Mouse (Mus musculus) CH12.LX (cell line): Measurements from ENCODE around the gene Slc2a4. TPM values are rescaled to one million over a fixed set of nuclear protein-coding genes. Genes with fewer than 3 reads are reported as not detected.

Experiments
- DNase-seq: peaks from one replicate; pipeline ENCODE4 v3.0.0-alpha.2; 2013; ENCODE audit errors: extremely low read depth
- H3K27ac ChIP-seq: 2 replicates; pipeline ENCODE4 v1.5.1; 2012; ENCODE audit warnings: low read depth, mild to moderate bottlenecking, control low read depth, moderate library complexity; ENCODE audit not compliant: insufficient read depth
- H3K27me3 ChIP-seq: replicated peaks from 2 replicates; pipeline ENCODE3; 2012; ENCODE audit warnings: inconsistent platforms
- H3K36me3 ChIP-seq, 2 experiments: replicated peaks in 1 of 2; 2 replicates each; pipeline versions ENCODE3 to v1.6.1; 2012; ENCODE audit warnings: inconsistent platforms in 1 of 2, low read length in 1 of 2, mild to moderate bottlenecking in 1 of 2, mixed read lengths in 1 of 2, moderate library complexity in 1 of 2; ENCODE audit not compliant: control insufficient read depth in 1 of 2, insufficient read depth in 1 of 2
- H3K4me1 ChIP-seq, 2 experiments: 2 replicates each; pipeline ENCODE4 v1.6.1; 2012; ENCODE audit warnings: inconsistent platforms in 1 of 2, moderate library complexity in 1 of 2; ENCODE audit not compliant: insufficient read depth in 2 of 2, control insufficient read depth in 1 of 2
- H3K4me2 ChIP-seq: 2 replicates; pipeline ENCODE4 v1.6.1; 2012; ENCODE audit warnings: low read depth, mild to moderate bottlenecking, control low read depth; ENCODE audit not compliant: poor library complexity, insufficient read depth, severe bottlenecking
- H3K4me3 ChIP-seq, 3 experiments: fragments of 150-350 bp in 1 of 3; sonication (generic) in 1 of 3; replicated peaks in 1 of 3; 2 replicates each; pipeline versions ENCODE3 to v1.5.1; 2011 to 2012; ENCODE audit warnings: low read depth in 2 of 3, low read length in 2 of 3, mild to moderate bottlenecking in 2 of 3, moderate library complexity in 2 of 3, control low read depth in 1 of 3, improper control_type of control experiment in 1 of 3, inconsistent platforms in 1 of 3, mixed read lengths in 1 of 3; ENCODE audit not compliant: poor library complexity in 1 of 3
- H3K79me2 ChIP-seq: replicated peaks from 2 replicates; pipeline ENCODE4 v1.6.1; 2012; ENCODE audit warnings: mild to moderate bottlenecking, moderate library complexity; ENCODE audit not compliant: control insufficient read depth, poor library complexity, insufficient read depth, severe bottlenecking; ENCODE audit errors: extremely low read depth
- H3K9ac ChIP-seq: 2 replicates; pipeline ENCODE4 v1.6.1; 2012; ENCODE audit warnings: low read depth, mild to moderate bottlenecking, control low read depth, moderate library complexity; ENCODE audit not compliant: insufficient read depth
- H3K9me3 ChIP-seq: replicated peaks from 2 replicates; pipeline ENCODE3; 2012; ENCODE audit warnings: low read length, inconsistent platforms, mixed read lengths
- BHLHE40 ChIP-seq: IDR thresholded peaks from 2 replicates; pipeline ENCODE4 v1.6.1; 2011; ENCODE audit warnings: mild to moderate bottlenecking, low read depth, low read length, improper control_type of control experiment
- CHD1 ChIP-seq: IDR thresholded peaks from 2 replicates; pipeline ENCODE4 v1.6.1; 2012; ENCODE audit warnings: low read depth, low read length, improper control_type of control experiment, inconsistent platforms
- CHD2 ChIP-seq: IDR thresholded peaks from 2 replicates; pipeline ENCODE4 v1.6.1; 2011; ENCODE audit warnings: low read length, improper control_type of control experiment
- CTCF ChIP-seq, 2 experiments: IDR thresholded peaks in 1 of 2; conservative IDR thresholded peaks in 1 of 2; 2 replicates each; pipeline ENCODE4 v1.5.1; 2011 to 2012; ENCODE audit warnings: low read depth in 2 of 2, low read length in 2 of 2, improper control_type of control experiment in 1 of 2, inconsistent platforms in 1 of 2, mild to moderate bottlenecking in 1 of 2, moderate library complexity in 1 of 2
- E2F4 ChIP-seq: IDR thresholded peaks from 2 replicates; pipeline ENCODE4 v1.6.1; 2011; ENCODE audit warnings: low read depth, low read length, improper control_type of control experiment; ENCODE audit not compliant: insufficient replicate concordance
- ELF1 ChIP-seq: IDR thresholded peaks from 2 replicates; pipeline ENCODE4 v1.6.1; 2014; ENCODE audit warnings: low read depth, mild to moderate bottlenecking, inconsistent platforms, low read length, improper control_type of control experiment
- EP300 ChIP-seq: IDR thresholded peaks from 2 replicates; pipeline ENCODE4 v1.6.1; 2011; ENCODE audit warnings: low read length, improper control_type of control experiment
- ETS1 ChIP-seq: conservative IDR thresholded peaks from 2 replicates; pipeline ENCODE4 v1.6.1; 2012; ENCODE audit warnings: low read depth, mild to moderate bottlenecking, inconsistent platforms, low read length, improper control_type of control experiment, moderate library complexity
- GABPA ChIP-seq: IDR thresholded peaks from 2 replicates; pipeline ENCODE4 v1.6.1; 2012; ENCODE audit warnings: low read depth, low read length, improper control_type of control experiment, inconsistent platforms; ENCODE audit not compliant: insufficient replicate concordance
- HCFC1 ChIP-seq: IDR thresholded peaks from 2 replicates; pipeline ENCODE4 v1.6.1; 2012; ENCODE audit warnings: low read depth, mild to moderate bottlenecking, inconsistent platforms, low read length, improper control_type of control experiment
- IRF4 ChIP-seq: IDR thresholded peaks from 2 replicates; pipeline ENCODE4 v1.6.1; 2014; ENCODE audit warnings: low read depth, mild to moderate bottlenecking, inconsistent platforms, low read length, improper control_type of control experiment
- JUN ChIP-seq: IDR thresholded peaks from 2 replicates; pipeline ENCODE4 v1.6.1; 2011; ENCODE audit warnings: low read depth, mild to moderate bottlenecking, low read length, improper control_type of control experiment, moderate library complexity; ENCODE audit not compliant: insufficient read depth
- JUND ChIP-seq: conservative IDR thresholded peaks from 2 replicates; pipeline ENCODE4 v1.6.1; 2011; ENCODE audit warnings: low read depth, low read length, improper control_type of control experiment
- KAT2A ChIP-seq: IDR thresholded peaks from 2 replicates; pipeline ENCODE4 v1.6.1; 2012; ENCODE audit warnings: low read length, improper control_type of control experiment, inconsistent platforms; ENCODE audit not compliant: insufficient replicate concordance
- MAFK ChIP-seq: IDR thresholded peaks from 2 replicates; pipeline ENCODE4 v1.6.1; 2011; ENCODE audit warnings: low read length, improper control_type of control experiment; ENCODE audit not compliant: insufficient replicate concordance
- MAX ChIP-seq: IDR thresholded peaks from 2 replicates; pipeline ENCODE4 v1.6.1; 2011; ENCODE audit warnings: low read length, improper control_type of control experiment
- MAZ ChIP-seq: IDR thresholded peaks from 2 replicates; pipeline ENCODE4 v1.6.1; 2012; ENCODE audit warnings: low read depth, mild to moderate bottlenecking, inconsistent platforms, low read length, improper control_type of control experiment, moderate library complexity
- MEF2A ChIP-seq: IDR thresholded peaks from 2 replicates; pipeline ENCODE4 v1.6.1; 2014; ENCODE audit warnings: low read depth, mild to moderate bottlenecking, inconsistent platforms, low read length, improper control_type of control experiment, borderline replicate concordance
- MXI1 ChIP-seq: IDR thresholded peaks from 2 replicates; pipeline ENCODE4 v1.6.1; 2011; ENCODE audit warnings: mild to moderate bottlenecking, low read depth, low read length, improper control_type of control experiment
- MYC ChIP-seq: IDR thresholded peaks from 2 replicates; pipeline ENCODE4 v1.6.1; 2011; ENCODE audit warnings: low read depth, mild to moderate bottlenecking, improper control_type of control experiment, low read length
- NELFE ChIP-seq: IDR thresholded peaks from 2 replicates; pipeline ENCODE4 v1.6.1; 2011; ENCODE audit warnings: low read depth, low read length, improper control_type of control experiment
- NRF1 ChIP-seq: IDR thresholded peaks from 2 replicates; pipeline ENCODE4 v1.6.1; 2014; ENCODE audit warnings: low read depth, mild to moderate bottlenecking, inconsistent platforms, low read length, improper control_type of control experiment, moderate library complexity
- PAX5 ChIP-seq: IDR thresholded peaks from 2 replicates; pipeline ENCODE4 v1.6.1; 2012; ENCODE audit warnings: low read length, inconsistent platforms, mixed read lengths
- POLR2A ChIP-seq: IDR thresholded peaks from 2 replicates; pipeline ENCODE4 v1.6.1; 2011; ENCODE audit warnings: low read depth, mild to moderate bottlenecking, improper control_type of control experiment, low read length
- POLR2AphosphoS2 ChIP-seq: IDR thresholded peaks from 2 replicates; pipeline ENCODE4 v1.6.1; 2011; ENCODE audit warnings: low read depth, low read length, improper control_type of control experiment
- RAD21 ChIP-seq: IDR thresholded peaks from 2 replicates; pipeline ENCODE4 v1.6.1; 2011; ENCODE audit warnings: low read depth, mild to moderate bottlenecking, low read length, improper control_type of control experiment, moderate library complexity
- RCOR1 ChIP-seq: conservative IDR thresholded peaks from 2 replicates; pipeline ENCODE4 v1.6.1; 2012; ENCODE audit warnings: low read depth, mild to moderate bottlenecking, inconsistent platforms, low read length, improper control_type of control experiment
- SIN3A ChIP-seq: IDR thresholded peaks from 2 replicates; pipeline ENCODE4 v1.6.1; 2012; ENCODE audit warnings: low read length, improper control_type of control experiment, inconsistent platforms
- SMC3 ChIP-seq: IDR thresholded peaks from 2 replicates; pipeline ENCODE4 v1.6.1; 2011; ENCODE audit warnings: low read depth, low read length, improper control_type of control experiment
- TBP ChIP-seq: conservative IDR thresholded peaks from 2 replicates; pipeline ENCODE4 v1.6.1; 2011; ENCODE audit warnings: low read depth, low read length, improper control_type of control experiment
- TCF12 ChIP-seq: IDR thresholded peaks from 2 replicates; pipeline ENCODE4 v1.6.1; 2014; ENCODE audit warnings: low read depth, mild to moderate bottlenecking, inconsistent platforms, low read length, improper control_type of control experiment
- UBTF ChIP-seq: IDR thresholded peaks from 2 replicates; pipeline ENCODE4 v1.6.1; 2012; ENCODE audit warnings: low read depth, mild to moderate bottlenecking, inconsistent platforms, low read length, improper control_type of control experiment, moderate library complexity
- USF1 ChIP-seq: IDR thresholded peaks from 2 replicates; pipeline ENCODE4 v1.6.1; 2014; ENCODE audit warnings: low read depth, mild to moderate bottlenecking, inconsistent platforms, low read length, improper control_type of control experiment
- USF2 ChIP-seq: conservative IDR thresholded peaks from 2 replicates; pipeline ENCODE4 v1.6.1; 2011; ENCODE audit warnings: low read depth, low read length, improper control_type of control experiment
- ZC3H11A ChIP-seq: IDR thresholded peaks from 2 replicates; pipeline ENCODE4 v1.6.1; 2012; ENCODE audit warnings: low read depth, mild to moderate bottlenecking, inconsistent platforms, low read length, improper control_type of control experiment
- ZKSCAN1 ChIP-seq: IDR thresholded peaks from 2 replicates; pipeline ENCODE4 v1.6.1; 2012; ENCODE audit warnings: low read depth, inconsistent platforms, low read length, improper control_type of control experiment, borderline replicate concordance
- ZMIZ1 ChIP-seq: IDR thresholded peaks from 2 replicates; pipeline ENCODE4 v1.6.1; 2012; ENCODE audit warnings: low read depth, mild to moderate bottlenecking, inconsistent platforms, low read length, improper control_type of control experiment
- ZNF384 ChIP-seq: IDR thresholded peaks from 2 replicates; pipeline ENCODE4 v1.6.1; 2012; ENCODE audit warnings: low read depth, low read length, improper control_type of control experiment, inconsistent platforms
- dilution Hi-C: fragments of 300-500 bp; cut with MboI; formaldehyde crosslinking; loops from 2 replicates; pipeline ENCODE4 v1.14.3; 2020; ENCODE audit warnings: low sequenced_read_pairs; ENCODE audit not compliant: extremely low pct_unique_long_range_greater_than_20kb, extremely low pct_ligation_motif_present
- in situ Hi-C: fragments of 300-500 bp; cut with MboI; formaldehyde crosslinking; loops from 3 replicates; pipeline ENCODE4 v1.14.3; 2019; ENCODE audit warnings: low sequenced_read_pairs, low pct_ligation_motif_present, low pct_unique_long_range_greater_than_20kb, mixed read lengths
- polyA plus RNA-seq: library from polyadenylated mRNA; unstranded; fragments of >175 nt; gene quantifications from 2 replicates; pipeline ENCODE4 v1.2.1, GENCODE M21; 2012; ENCODE audit warnings: low read depth; ENCODE audit not compliant: insufficient read length
- total RNA-seq, 2 experiments: library from RNA; depleted of rRNA; stranded (reverse); fragments of 300-350 nt in 1 of 2; fragments of >200 nt in 1 of 2; gene quantifications; 2 replicates each; pipeline ENCODE4 v1.2.3; 2012 to 2014

The Slc2a4 gene
- total and polyA plus RNA-seq, 3 experiments: 2.3 to 3.8 (median 2.6) TPM

DNA sequence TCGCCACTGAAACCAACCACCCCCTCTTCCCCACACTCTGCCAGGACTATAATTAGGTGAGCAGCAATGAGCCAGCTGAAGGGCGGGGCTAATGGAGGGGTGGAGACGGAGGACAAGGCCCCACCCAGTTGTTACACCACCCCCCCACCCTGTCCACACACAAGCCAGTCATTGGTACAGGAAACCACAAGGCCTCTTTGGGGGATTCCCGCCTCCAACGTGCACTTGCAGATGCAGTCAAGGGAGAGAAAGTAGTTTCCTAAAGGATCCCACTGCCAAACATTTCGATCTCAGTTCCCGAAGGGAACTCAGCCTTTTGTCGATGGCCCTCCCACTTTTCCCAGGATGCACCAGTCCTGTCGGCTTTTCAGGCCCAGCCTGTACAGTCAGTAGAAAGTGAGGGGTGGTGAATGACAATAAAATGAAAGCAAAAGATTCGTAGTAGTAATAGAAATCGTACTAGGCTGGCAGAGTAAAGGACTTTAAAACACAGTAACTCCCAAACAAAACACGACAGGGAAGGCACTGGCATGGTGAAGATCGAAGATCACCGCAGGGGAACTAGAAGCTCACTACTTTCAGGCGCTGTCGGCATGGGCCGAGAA lies 28.2 kb downstream of the Slc2a4 start:
- peak overlapping the region; percentile 97 for H3K9ac ChIP-seq
- in situ Hi-C loops (loop anchor here (5.0 kb wide), 1 partner anchor 37 kb away; the partner anchor contains the start of gene Kctd11), dilution Hi-C loops (no loop called here)
- H3K4me3 ChIP-seq: peak overlapping the region; percentile 90 to 99 (median 95)
- peak overlapping the region; percentile 89 for H3K27ac ChIP-seq
- peaks cover 41 to 47% of the 10 kb centered on the region in 2 experiments for H3K36me3 ChIP-seq
- DNase-seq: peak; percentile 98
- TF ChIP-seq CHD2: peak; percentile 75
- TF ChIP-seq IRF4: peak; percentile 81; the same call in 1 of the 2 replicates
- no peak; the same call in 1 of the 2 replicates for TF ChIP-seq UBTF
- no peak for TF ChIP-seq JUND
- TF ChIP-seq MAX: peak; percentile 87
- 0 out of 2 replicates have a peak, but pooled peaks have one; percentile 43 for TF ChIP-seq E2F4
- TF ChIP-seq TBP: peak; percentile 91
- TF ChIP-seq CHD1: no peak
- TF ChIP-seq JUN: no peak
- peak; percentile 98 for TF ChIP-seq MAZ
- TF ChIP-seq NRF1: peak; percentile 35
- peak; percentile 82 for TF ChIP-seq TCF12
- TF ChIP-seq KAT2A: no peak
- TF ChIP-seq ZKSCAN1: no peak
- no peak for TF ChIP-seq RAD21
- TF ChIP-seq HCFC1: peak; percentile 65; the same call in 1 of the 2 replicates
- TF ChIP-seq USF1: no peak
- no peak for TF ChIP-seq PAX5
- TF ChIP-seq ELF1: 0 out of 2 replicates have a peak, but pooled peaks have one; percentile 40
- TF ChIP-seq SIN3A: peak; percentile 97
- TF ChIP-seq CTCF (conservative IDR thresholded peaks at IDR 0.05 in 1 of 2, IDR thresholded peaks at IDR 0.05 in 1 of 2; ENCODE audit: low read depth in 2 of 2, low read length in 2 of 2): no peak
- peak; percentile 89 for TF ChIP-seq BHLHE40
- TF ChIP-seq ZC3H11A: no peak
- TF ChIP-seq SMC3: no peak
- TF ChIP-seq ZMIZ1: no peak
- TF ChIP-seq RCOR1: 0 out of 2 replicates have a peak, but pooled peaks have one; percentile 32
- peak; percentile 86 for TF ChIP-seq ETS1
- TF ChIP-seq POLR2AphosphoS2: peak; percentile 83
- TF ChIP-seq USF2: no peak; the same call in 1 of the 2 replicates
- TF ChIP-seq MYC: peak; percentile 96
- TF ChIP-seq NELFE: peak; percentile 43
- peak; percentile 89 for TF ChIP-seq MXI1
- peak; percentile 83 for TF ChIP-seq MEF2A
- TF ChIP-seq POLR2A: peak; percentile 87
- TF ChIP-seq ZNF384: no peak
- TF ChIP-seq GABPA: no peak
- TF ChIP-seq EP300: no peak
- TF ChIP-seq MAFK: no peak; the same call in 1 of the 2 replicates
- peaks cover 51% of the 10 kb centered on the region for H3K79me2 ChIP-seq
- no peaks in the 10 kb centered on the region for H3K9me3 ChIP-seq
- peak overlapping the region; percentile 67 for H3K4me2 ChIP-seq
- no peaks in the 10 kb centered on the region for H3K27me3 ChIP-seq
- peaks cover 17 to 57% of the 10 kb centered on the region in 2 experiments for H3K4me1 ChIP-seq
